Mouse (Mus musculus) frontal cortex, adult 2 months (tissue): ENCODE measurements at regions not wholly inside any gene's neighbourhood (a gene's known extent, or its start where the extent isn't known, plus 50 kb on each side); places are given as distances from the start of the nearest gene placed in this dataset.
A peak's percentile ranks its signal among the peaks of the same experiment; 100 is the strongest.

Experiments
- DNase-seq, 2 experiments: peaks; one replicate each; pipeline ENCODE4 v3.0.0; 2022; ENCODE audit warnings: low spot score in 1 of 2; ENCODE audit errors: extremely low spot score in 1 of 2

DNA sequence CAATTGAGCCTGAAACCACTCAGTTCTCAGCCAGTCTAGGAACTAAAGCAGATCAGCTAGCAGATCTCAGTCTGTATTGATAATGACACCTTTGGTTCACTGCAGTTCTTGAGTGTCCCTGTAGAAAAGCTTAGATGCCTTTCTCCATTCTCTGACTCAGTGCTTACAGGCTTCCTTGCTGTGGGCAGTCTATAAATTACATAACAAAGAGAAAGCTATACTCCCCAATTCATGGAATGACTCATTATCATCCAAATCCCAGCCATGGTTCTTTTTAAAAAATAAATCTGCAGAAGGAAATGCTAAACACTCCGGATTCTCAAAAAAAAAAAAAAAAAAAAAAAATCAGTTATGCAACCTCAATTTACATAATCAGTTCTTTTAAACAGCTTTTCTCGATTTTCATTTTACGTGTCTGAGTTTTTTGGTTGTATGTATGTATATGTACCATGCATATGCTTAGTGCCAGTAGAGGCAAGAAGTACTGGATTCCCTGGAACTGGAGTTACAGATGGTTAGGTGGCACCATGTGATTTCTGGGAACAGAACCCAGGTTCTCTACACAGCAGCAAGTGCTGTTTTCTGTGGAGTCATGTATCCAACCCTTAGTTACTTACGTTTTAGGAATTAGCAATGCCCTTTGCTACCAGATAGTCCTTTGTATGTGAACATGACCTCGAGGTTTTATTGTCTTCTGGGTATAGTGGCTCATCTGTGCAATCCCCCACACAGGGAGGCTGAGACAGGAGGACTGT is 71.5 kb upstream of the Slc39a10 start:
- DNase-seq = peak in 1 of 2 experiments; percentile 62
